Mouse (Mus musculus): ENCODE measurements around the gene Foxf1. TPM values are rescaled to one million over a fixed set of nuclear protein-coding genes. Genes with fewer than 3 reads are reported as not detected.

Foxf1 gene
- polyA plus RNA-seq, 1 experiment: not detected

DNA sequence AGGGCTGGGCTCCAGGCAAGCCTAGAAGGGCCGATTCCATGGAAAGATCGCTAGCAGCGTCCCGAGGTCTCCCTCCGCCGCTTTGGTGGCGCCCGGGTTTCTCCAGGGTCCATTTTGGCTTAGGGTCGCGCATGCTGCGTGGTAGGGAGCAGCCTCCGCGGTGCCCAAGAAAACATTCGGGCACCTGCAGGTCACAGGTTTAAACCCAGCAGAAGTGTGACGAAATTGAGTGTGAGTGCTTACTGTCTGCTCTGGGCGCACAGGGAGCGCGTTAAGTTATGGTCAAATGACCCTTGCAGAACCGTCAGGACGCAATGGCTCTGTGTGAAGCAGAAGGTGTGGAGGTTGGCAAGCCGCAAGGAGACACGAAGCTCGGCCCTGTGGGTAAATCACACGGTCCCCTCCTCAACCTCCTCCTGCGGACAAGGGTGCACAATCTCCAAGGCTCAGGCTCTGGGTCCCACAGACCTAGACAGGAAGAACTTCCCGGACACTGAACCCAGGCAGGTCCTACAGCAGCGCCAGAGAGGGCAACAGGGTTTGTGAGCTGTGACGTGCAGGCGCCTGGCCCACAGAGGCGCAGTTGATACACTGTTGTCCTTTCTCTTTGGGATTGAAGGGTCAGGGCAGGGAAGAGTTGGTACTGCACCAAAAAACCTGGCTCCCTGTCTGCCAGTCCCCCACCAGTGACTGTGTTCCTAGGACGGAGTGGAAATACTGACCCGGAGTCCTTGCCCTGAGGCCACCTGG, 5.6 kb downstream of the Foxf1 start:
- no peak overlapping the region for H3K27ac ChIP-seq (ENCODE audit: insufficient read depth, low read depth, low read length)
- H3K4me3 ChIP-seq (ENCODE audit: insufficient read depth, low read length): no peak overlapping the region
- no peak for TF ChIP-seq POLR2A (IDR thresholded peaks at IDR 0.05; ENCODE audit: borderline replicate concordance, low read depth, low read length)
- H3K4me1 ChIP-seq (ENCODE audit: control insufficient read depth, insufficient read depth, low read length): no peaks in the 10 kb centered on the region

DNA sequence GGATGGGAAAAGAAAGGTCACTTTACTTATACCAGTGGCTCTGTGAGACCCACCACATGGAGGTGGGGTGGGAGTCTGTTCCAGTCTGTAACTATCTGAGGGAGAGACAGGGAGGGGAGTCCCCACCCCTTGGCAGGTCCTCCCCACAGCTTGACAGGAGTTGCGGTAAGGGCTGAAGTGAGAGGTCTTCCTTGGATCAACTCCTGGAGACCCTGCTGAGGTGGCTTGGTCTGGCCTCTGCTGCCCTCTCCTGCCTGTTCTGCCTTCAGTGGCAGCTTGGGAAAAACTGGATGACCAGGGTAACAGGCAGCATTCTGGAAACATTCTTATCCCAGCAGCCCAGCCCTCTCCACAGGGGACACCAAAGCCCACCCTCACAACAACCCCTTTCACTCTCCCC, 6.5 kb downstream of the Foxf1 start:
- Histone ChIP-seq H3K4me1 (ENCODE audit: control insufficient read depth, insufficient read depth, low read length) (no peaks in the 10 kb centered on the region), H3K4me3 (ENCODE audit: insufficient read depth, low read length) (no peak overlapping the region), H3K27ac (ENCODE audit: insufficient read depth, low read depth, low read length) (no peak overlapping the region)
- no peak for TF ChIP-seq CTCF (IDR thresholded peaks at IDR 0.05; ENCODE audit: low read depth, low read length)
- TF ChIP-seq POLR2A (IDR thresholded peaks at IDR 0.05; ENCODE audit: borderline replicate concordance, low read depth, low read length): no peak

DNA sequence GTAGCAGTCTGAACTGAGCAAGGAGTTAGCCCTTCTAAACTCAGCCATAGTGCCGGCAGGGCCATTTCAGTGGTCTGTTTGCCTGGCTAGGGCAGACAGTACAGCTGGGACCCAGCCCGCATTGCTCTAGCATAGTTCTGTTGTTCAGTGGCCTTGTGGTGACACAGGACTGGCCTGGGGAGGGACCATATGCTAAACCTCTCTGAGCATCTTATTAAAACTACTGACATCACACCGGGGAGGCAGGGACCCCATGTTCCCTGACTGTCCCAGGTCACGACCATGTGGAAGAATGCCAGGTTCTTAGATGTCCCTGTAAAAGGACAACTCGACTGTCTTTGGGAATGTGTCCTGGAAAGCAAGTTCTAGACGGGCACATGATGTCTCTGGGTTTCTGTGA, 8.0 kb downstream of the Foxf1 start:
- H3K4me3 ChIP-seq (ENCODE audit: insufficient read depth, low read length): no peak overlapping the region
- no peak overlapping the region for H3K27ac ChIP-seq (ENCODE audit: insufficient read depth, low read depth, low read length)
- no peak for TF ChIP-seq POLR2A (IDR thresholded peaks at IDR 0.05; ENCODE audit: borderline replicate concordance, low read depth, low read length)
- no peak for TF ChIP-seq CTCF (IDR thresholded peaks at IDR 0.05; ENCODE audit: low read depth, low read length)

DNA sequence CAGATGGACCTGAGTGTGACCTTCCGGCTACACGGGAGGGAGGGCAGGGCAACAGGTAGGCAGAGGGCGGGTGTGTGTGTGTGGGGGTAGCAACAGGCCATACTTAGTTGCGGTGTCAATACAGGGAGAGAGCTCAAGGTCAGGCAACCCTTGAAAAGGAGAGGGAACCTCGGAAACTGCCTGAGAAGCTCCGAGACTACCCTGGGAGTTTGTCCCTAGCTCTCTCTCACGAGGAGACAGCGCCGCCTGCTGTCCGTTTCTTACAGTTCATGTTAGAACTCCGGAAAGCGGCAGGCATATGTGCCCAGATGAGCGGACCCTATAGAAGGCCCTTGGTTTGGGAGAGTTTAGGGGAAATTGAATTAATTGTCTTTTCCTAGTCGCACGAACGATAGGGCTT, 8.4 kb downstream of the Foxf1 start:
- Histone ChIP-seq H3K4me1 (ENCODE audit: control insufficient read depth, insufficient read depth, low read length) (no peaks in the 10 kb centered on the region), H3K27ac (ENCODE audit: insufficient read depth, low read depth, low read length) (no peak overlapping the region), H3K4me3 (ENCODE audit: insufficient read depth, low read length) (no peak overlapping the region)
- TF ChIP-seq POLR2A (IDR thresholded peaks at IDR 0.05; ENCODE audit: borderline replicate concordance, low read depth, low read length) (no peak), CTCF (IDR thresholded peaks at IDR 0.05; ENCODE audit: low read depth, low read length) (peak; percentile 82)

More for the DNA sequence above, 8.0 kb downstream of the Foxf1 start:
- H3K4me1 ChIP-seq (ENCODE audit: control insufficient read depth, insufficient read depth, low read length): no peaks in the 10 kb centered on the region

DNA sequence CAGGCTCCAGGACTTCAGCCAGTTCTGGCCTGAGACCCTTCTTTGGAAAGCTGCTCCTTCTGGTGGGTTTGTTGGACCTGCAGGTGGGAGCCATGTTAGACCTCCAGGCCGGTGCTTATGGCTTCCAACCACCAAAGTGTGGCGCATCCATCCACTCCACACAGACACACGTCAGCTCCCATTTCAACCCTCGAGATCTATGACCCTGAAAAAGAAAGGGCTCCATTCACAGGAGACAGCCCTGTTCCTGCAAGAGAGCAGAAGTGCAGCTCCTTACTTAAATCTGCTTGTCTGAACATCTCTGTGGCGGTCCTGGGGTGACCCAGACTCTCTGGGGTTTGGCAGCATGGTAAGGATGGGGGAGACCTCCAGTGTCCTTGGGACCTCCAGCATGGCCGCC, 9.3 kb downstream of the Foxf1 start:
- no peak overlapping the region for H3K27ac ChIP-seq (ENCODE audit: insufficient read depth, low read depth, low read length)
- H3K4me3 ChIP-seq (ENCODE audit: insufficient read depth, low read length): no peak overlapping the region
- H3K4me1 ChIP-seq (ENCODE audit: control insufficient read depth, insufficient read depth, low read length): no peaks in the 10 kb centered on the region
- no peak for TF ChIP-seq POLR2A (IDR thresholded peaks at IDR 0.05; ENCODE audit: borderline replicate concordance, low read depth, low read length)
- TF ChIP-seq CTCF (IDR thresholded peaks at IDR 0.05; ENCODE audit: low read depth, low read length): no peak

DNA sequence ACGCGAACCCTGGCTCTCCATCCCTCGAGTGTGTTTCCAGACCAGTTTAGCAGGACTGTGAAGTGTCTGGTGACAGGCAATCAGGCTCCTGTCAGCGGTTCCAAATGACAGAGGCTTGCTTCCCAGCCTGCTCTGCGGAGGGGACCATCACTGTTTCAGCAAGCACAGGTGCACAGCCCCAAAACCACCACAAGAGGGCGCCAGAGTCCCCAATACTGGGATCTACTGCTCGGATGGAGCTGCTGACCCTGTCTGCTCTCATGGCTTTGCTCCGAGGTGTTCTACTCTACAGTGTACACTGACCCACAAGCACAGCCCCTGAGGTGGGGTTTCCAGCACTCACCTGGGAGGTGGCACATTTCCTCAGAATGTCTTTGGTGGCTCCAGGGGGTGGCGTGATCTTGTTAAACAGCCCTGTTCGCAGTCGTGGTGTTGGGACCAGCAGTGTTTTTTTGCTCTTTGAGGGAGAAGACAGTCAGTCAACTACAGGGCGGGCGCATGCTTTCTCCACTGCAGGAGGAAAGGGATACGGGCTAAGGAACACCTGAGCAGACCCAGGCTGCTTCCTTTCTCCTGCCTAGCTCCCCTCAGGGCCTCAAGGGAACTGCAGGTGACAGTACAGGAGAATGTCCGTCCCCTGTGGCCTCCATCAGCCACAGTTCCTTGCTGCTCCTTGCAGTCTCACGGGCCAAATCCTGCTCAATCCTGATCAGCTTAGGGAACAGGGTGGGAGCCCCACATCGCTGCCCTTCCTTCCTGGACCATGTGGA, 20.0 kb downstream of the Foxf1 start:
- Histone ChIP-seq H3K27ac (ENCODE audit: insufficient read depth, low read depth, low read length) (no peak overlapping the region), H3K4me3 (ENCODE audit: insufficient read depth, low read length) (no peak overlapping the region)
- TF ChIP-seq POLR2A (IDR thresholded peaks at IDR 0.05; ENCODE audit: borderline replicate concordance, low read depth, low read length): no peak
- TF ChIP-seq CTCF (IDR thresholded peaks at IDR 0.05; ENCODE audit: low read depth, low read length): peak; percentile 93

DNA sequence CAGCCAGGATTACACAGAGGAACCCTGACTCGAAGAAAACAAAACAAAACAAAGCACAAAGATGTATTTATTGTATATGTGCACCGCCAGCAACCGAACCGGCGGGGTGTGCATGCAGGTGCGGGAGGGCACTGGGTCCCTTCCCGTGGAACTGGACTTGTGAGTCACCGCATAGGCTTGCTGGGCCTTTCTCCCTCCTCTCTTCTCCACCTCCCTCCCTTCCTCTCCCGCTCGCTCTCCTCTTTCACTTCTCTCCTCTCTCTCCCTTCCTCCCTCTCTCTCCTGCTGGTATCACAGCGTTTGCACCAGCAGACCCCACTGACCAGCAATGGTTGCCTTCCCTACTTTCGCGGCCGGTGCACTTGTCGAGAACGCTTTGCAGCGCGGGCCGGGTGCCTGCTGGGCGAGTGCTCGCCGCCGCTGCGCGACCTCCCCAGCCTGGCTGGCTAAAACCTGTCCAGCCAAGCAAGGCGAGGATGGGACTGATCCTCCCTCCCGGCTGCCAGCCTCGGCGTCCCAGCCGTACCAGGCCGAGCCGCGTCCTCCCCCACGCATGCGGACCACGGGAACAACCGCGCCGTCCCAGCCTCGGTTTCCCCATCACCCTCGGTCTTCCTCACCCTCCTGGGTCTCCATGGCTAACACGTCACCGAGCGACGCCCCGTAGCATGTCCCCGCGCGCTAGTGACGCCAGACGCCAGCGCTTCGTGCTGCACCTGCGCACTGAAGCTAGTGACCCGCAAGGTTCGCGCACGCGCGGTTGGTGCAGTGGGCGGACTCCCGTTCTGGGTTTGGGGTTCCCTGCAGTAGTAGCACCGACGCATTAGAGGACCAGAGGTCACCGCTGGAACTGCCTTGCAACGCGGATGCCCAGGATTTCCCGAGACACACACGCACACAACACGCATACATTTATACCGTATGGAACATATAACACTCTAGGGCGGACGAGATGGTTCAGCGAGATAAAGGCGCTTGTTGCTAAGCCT, 23.8 kb downstream of the Foxf1 start, which contains the start of gene Mthfsd:
Gene Mthfsd (minus strand): TSS at position 725 of the 989 bp plus-strand sequence.
- Histone ChIP-seq H3K4me3 (ENCODE audit: insufficient read depth, low read length) (peak within 1 kb of the TSS; percentile 87), H3K27ac (ENCODE audit: insufficient read depth, low read depth, low read length) (peak within 1 kb of the TSS; percentile 10; the same call in 1 of the 2 replicates), H3K4me1 (ENCODE audit: control insufficient read depth, insufficient read depth, low read length) (peaks cover 21% of the 10 kb centered on the region)
- TF ChIP-seq CTCF (IDR thresholded peaks at IDR 0.05; ENCODE audit: low read depth, low read length) (no peak), POLR2A (IDR thresholded peaks at IDR 0.05; ENCODE audit: borderline replicate concordance, low read depth, low read length) (peak; percentile 75)

More for the DNA sequence above, 20.0 kb downstream of the Foxf1 start:
- H3K4me1 ChIP-seq (ENCODE audit: control insufficient read depth, insufficient read depth, low read length): peaks cover 10% of the 10 kb centered on the region

DNA sequence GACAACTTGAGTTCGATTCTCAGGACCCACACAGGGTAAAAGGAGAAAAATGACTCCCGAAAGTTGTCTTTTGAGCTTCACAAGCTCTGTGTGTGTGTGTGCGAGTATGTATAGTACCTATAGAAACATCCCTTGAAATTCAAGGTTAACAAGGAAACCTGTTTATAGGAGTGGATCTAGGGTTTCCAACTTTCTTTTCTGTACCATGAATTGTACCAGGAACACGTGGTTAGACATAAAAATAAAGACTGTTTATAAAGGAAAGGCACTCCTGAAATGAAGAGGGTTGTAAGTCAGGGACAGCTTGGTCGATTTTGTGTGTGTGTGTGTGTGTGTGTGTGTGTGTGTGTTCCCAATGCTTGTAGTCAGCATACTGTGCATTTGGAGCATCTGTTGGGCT, 24.5 kb downstream of the Foxf1 start:
- Histone ChIP-seq H3K4me3 (ENCODE audit: insufficient read depth, low read length) (peak overlapping the region; percentile 87), H3K4me1 (ENCODE audit: control insufficient read depth, insufficient read depth, low read length) (peaks cover 21% of the 10 kb centered on the region), H3K27ac (ENCODE audit: insufficient read depth, low read depth, low read length) (peak overlapping the region; percentile 5; the same call in 1 of the 2 replicates)
- TF ChIP-seq CTCF (IDR thresholded peaks at IDR 0.05; ENCODE audit: low read depth, low read length): no peak
- no peak for TF ChIP-seq POLR2A (IDR thresholded peaks at IDR 0.05; ENCODE audit: borderline replicate concordance, low read depth, low read length)

Measured in bone marrow macrophage, adult 2 months (primary cell).